19 mouse cellular contexts compared by ENCODE assay signal in the genomic region with DNA sequence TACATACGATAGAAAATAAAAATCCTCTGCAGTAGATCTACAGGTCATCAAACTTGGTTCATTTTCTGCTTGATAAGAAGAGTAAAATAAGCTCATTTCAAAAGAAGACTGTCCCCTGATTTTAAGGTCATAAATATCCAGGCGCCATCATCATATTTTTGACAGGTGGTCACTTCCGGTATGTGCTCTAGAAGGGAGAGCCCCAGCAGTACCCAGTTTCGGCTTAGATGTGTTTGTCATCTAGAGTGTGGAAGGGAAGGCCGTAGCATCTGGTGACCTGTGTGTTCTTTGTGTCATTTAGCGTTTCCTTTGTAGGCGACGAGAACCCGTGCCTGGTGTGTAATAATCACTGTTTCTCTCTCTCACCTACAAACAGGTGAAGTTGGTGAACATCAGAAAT.
A peak's percentile ranks its signal among the peaks of the same experiment; 100 is the strongest.
DNase-seq lines count a peak whose midpoint lies in the region; ATAC-seq and TF ChIP-seq lines count a peak whose summit lies in the region.
"Had no signal": no experiment of that assay in that cellular context is flagged by ENCODE, and none has a peak within 500 bp of the region (broad histone marks: within the 10 kb centered on the region; RNA-seq: fewer than 3 reads in every experiment).

No protein-coding gene starts in this region.

- peaks cover 39% of the 10 kb centered on the region for H3K4me1 ChIP-seq in heart, embryonic 15.5 days (replicated peaks)
- no peaks in the 10 kb centered on the region for H3K4me1 ChIP-seq in intestine, postnatal 0 days (replicated peaks; ENCODE audit: control insufficient read depth, insufficient read depth, low read length)
- peaks cover 12% of the 10 kb centered on the region for H3K4me1 ChIP-seq in intestine, embryonic 16.5 days (ENCODE audit: control insufficient read depth, insufficient read depth, low read length)
- H3K4me1 ChIP-seq in CH12.LX (ENCODE audit: control insufficient read depth in 1 of 2, insufficient read depth in 2 of 2): peaks cover 15 to 77% of the 10 kb centered on the region in 2 experiments
- peaks cover 6% of the 10 kb centered on the region for H3K4me1 ChIP-seq in ES-Bruce4 (ENCODE audit: control insufficient read depth, insufficient read depth, low read length)
- H3K4me1 ChIP-seq in hindbrain, embryonic 13.5 days (replicated peaks): peaks cover 9% of the 10 kb centered on the region

- TF ChIP-seq POLR2A in CH12.LX (IDR thresholded peaks at IDR 0.05; ENCODE audit: low read depth, low read length) (no peak), ES-Bruce4 (IDR thresholded peaks at IDR 0.05; ENCODE audit: insufficient read depth, low read length) (no peak)

- no peak overlapping the region for H3K9ac ChIP-seq in heart, embryonic 15.5 days
- no peak overlapping the region for H3K9ac ChIP-seq in intestine, postnatal 0 days (ENCODE audit: low read depth, low read length)
- H3K9ac ChIP-seq in intestine, embryonic 16.5 days (ENCODE audit: low read depth, low read length): no peak overlapping the region
- peak overlapping the region; percentile 17; the same call in 1 of the 2 replicates for H3K9ac ChIP-seq in CH12.LX (ENCODE audit: insufficient read depth, low read depth)
- no peak overlapping the region for H3K9ac ChIP-seq in ES-Bruce4 (ENCODE audit: low read depth, poor library complexity, severe bottlenecking)
- no peak overlapping the region for H3K9ac ChIP-seq in hindbrain, embryonic 13.5 days
- H3K9ac ChIP-seq: embryonic facial prominence, embryonic 12.5 days; forebrain, embryonic 13.5 days; forebrain, embryonic 15.5 days; forebrain, postnatal 0 days had no signal

- H3K4me2 ChIP-seq in heart, embryonic 15.5 days: no peak overlapping the region
- H3K4me2 ChIP-seq in intestine, postnatal 0 days (replicated peaks; ENCODE audit: low read depth): no peak overlapping the region
- no peak overlapping the region for H3K4me2 ChIP-seq in intestine, embryonic 16.5 days (ENCODE audit: low read depth, low read length)
- H3K4me2 ChIP-seq in CH12.LX (ENCODE audit: insufficient read depth, low read depth, poor library complexity, severe bottlenecking): peak overlapping the region; percentile 47
- no peak overlapping the region for H3K4me2 ChIP-seq in hindbrain, embryonic 13.5 days
- H3K4me2 ChIP-seq: embryonic facial prominence, embryonic 12.5 days; forebrain, embryonic 13.5 days; forebrain, embryonic 15.5 days had no signal

- in situ Hi-C loops in CH12.LX (cut with MboI; ENCODE audit: low pct_ligation_motif_present, low pct_unique_long_range_greater_than_20kb, low sequenced_read_pairs): no loop called here

- no peak for TF ChIP-seq RAD21 in CH12.LX (IDR thresholded peaks at IDR 0.05; ENCODE audit: low read depth, low read length)

- no peak overlapping the region for H3K4me3 ChIP-seq in heart, embryonic 15.5 days
- no peak overlapping the region for H3K4me3 ChIP-seq in intestine, postnatal 0 days (ENCODE audit: low read depth, low read length)
- no peak overlapping the region for H3K4me3 ChIP-seq in intestine, embryonic 16.5 days (ENCODE audit: low read length)
- H3K4me3 ChIP-seq in CH12.LX (replicated peaks in 1 of 3; ENCODE audit: low read depth in 2 of 3, low read length in 2 of 3, poor library complexity in 1 of 3) (peak overlapping the region in 2 of 3 experiments; percentile 11 to 29), ES-Bruce4 (ENCODE audit: low read depth, low read length) (no peak overlapping the region)
- H3K4me3 ChIP-seq in hindbrain, embryonic 13.5 days: no peak overlapping the region
- H3K4me3 ChIP-seq: embryonic facial prominence, embryonic 10.5 days; embryonic facial prominence, embryonic 12.5 days; forebrain, embryonic 13.5 days; forebrain, embryonic 15.5 days had no signal

- ATAC-seq in heart, embryonic 15.5 days (replicated peaks; ENCODE audit: insufficient number of reproducible peaks, insufficient read depth, low FRiP score, low read depth): no peak
- no peak for ATAC-seq in intestine, postnatal 0 days
- ATAC-seq in intestine, embryonic 16.5 days: no peak
- ATAC-seq in hindbrain, embryonic 13.5 days (ENCODE audit: low FRiP score): no peak

- no peak for TF ChIP-seq CTCF in intestine, postnatal 0 days (IDR thresholded peaks at IDR 0.05; ENCODE audit: low read depth)
- no peak for TF ChIP-seq CTCF in CH12.LX (conservative IDR thresholded peaks at IDR 0.05 in 1 of 2, IDR thresholded peaks at IDR 0.05 in 1 of 2; ENCODE audit: low read depth in 2 of 2, low read length in 2 of 2)
- TF ChIP-seq CTCF in ES-Bruce4 (IDR thresholded peaks at IDR 0.05; ENCODE audit: low read depth, low read length): no peak

- no peaks in the 10 kb centered on the region for H3K36me3 ChIP-seq in heart, embryonic 15.5 days
- H3K36me3 ChIP-seq in intestine, postnatal 0 days (ENCODE audit: control insufficient read depth, insufficient read depth): no peaks in the 10 kb centered on the region
- no peaks in the 10 kb centered on the region for H3K36me3 ChIP-seq in intestine, embryonic 16.5 days (ENCODE audit: control insufficient read depth, insufficient read depth, low read length)
- H3K36me3 ChIP-seq in CH12.LX (replicated peaks in 1 of 2; ENCODE audit: control insufficient read depth in 1 of 2, insufficient read depth in 1 of 2, low read length in 1 of 2) (peaks cover 0 to 19% of the 10 kb centered on the region in 2 experiments), ES-Bruce4 (ENCODE audit: control insufficient read depth, insufficient read depth, low read length, poor library complexity, severe bottlenecking) (peaks cover 20% of the 10 kb centered on the region)
- H3K36me3 ChIP-seq in hindbrain, embryonic 13.5 days: peaks cover 6% of the 10 kb centered on the region; the same call in 1 of the 2 replicates
- H3K36me3 ChIP-seq: embryonic facial prominence, embryonic 12.5 days; forebrain, embryonic 15.5 days had no signal

- DNase-seq in heart, adult 8-10 months (ENCODE audit: low spot score): no peak
- peak; percentile 60 for DNase-seq in CH12.LX (ENCODE audit: extremely low read depth)
- DNase-seq: adrenal gland, adult 2 months; adrenal gland, postnatal 10 days; adrenal gland, postnatal 25 days; cerebellum, adult 11 months; cerebellum, adult 18-20 months; cerebellum, adult 8-10 months; cerebellum, postnatal 25 days had no signal

- H3K27me3 ChIP-seq in heart, embryonic 15.5 days: no peaks in the 10 kb centered on the region
- no peaks in the 10 kb centered on the region for H3K27me3 ChIP-seq in intestine, postnatal 0 days (replicated peaks; ENCODE audit: control insufficient read depth, insufficient read depth, low read length)
- H3K27me3 ChIP-seq in intestine, embryonic 16.5 days (replicated peaks; ENCODE audit: control insufficient read depth, insufficient read depth, low read length): no peaks in the 10 kb centered on the region
- H3K27me3 ChIP-seq in CH12.LX (replicated peaks): no peaks in the 10 kb centered on the region
- no peaks in the 10 kb centered on the region for H3K27me3 ChIP-seq in ES-Bruce4 (ENCODE audit: control insufficient read depth, insufficient read depth, low read length, poor library complexity, severe bottlenecking)
- no peaks in the 10 kb centered on the region for H3K27me3 ChIP-seq in hindbrain, embryonic 13.5 days
- H3K27me3 ChIP-seq: embryonic facial prominence, embryonic 12.5 days; forebrain, embryonic 13.5 days; forebrain, embryonic 15.5 days had no signal

- no peaks in the 10 kb centered on the region for H3K79me2 ChIP-seq in CH12.LX (replicated peaks; ENCODE audit: control insufficient read depth, extremely low read depth, insufficient read depth, poor library complexity, severe bottlenecking)

- H3K27ac ChIP-seq in heart, embryonic 15.5 days: peak overlapping the region; percentile 44; the same call in 1 of the 2 replicates
- peak overlapping the region; percentile 46 for H3K27ac ChIP-seq in intestine, postnatal 0 days (ENCODE audit: low read depth, low read length)
- no peak overlapping the region for H3K27ac ChIP-seq in intestine, embryonic 16.5 days (ENCODE audit: low read length)
- H3K27ac ChIP-seq in CH12.LX (ENCODE audit: insufficient read depth, low read depth): no peak overlapping the region
- 0 out of 2 replicates have a peak overlapping the region, but pooled peaks have one; percentile 51 for H3K27ac ChIP-seq in ES-Bruce4 (ENCODE audit: insufficient read depth, low read length)
- H3K27ac ChIP-seq in hindbrain, embryonic 13.5 days: no peak overlapping the region
- H3K27ac ChIP-seq: embryonic facial prominence, embryonic 10.5 days; embryonic facial prominence, embryonic 12.5 days; forebrain, embryonic 13.5 days; forebrain, embryonic 15.5 days had no signal

- H3K9me3 ChIP-seq in heart, embryonic 15.5 days (replicated peaks): no peaks in the 10 kb centered on the region
- H3K9me3 ChIP-seq in intestine, postnatal 0 days (ENCODE audit: control insufficient read depth): no peaks in the 10 kb centered on the region
- H3K9me3 ChIP-seq in intestine, embryonic 16.5 days (ENCODE audit: control insufficient read depth, low read length): no peaks in the 10 kb centered on the region
- H3K9me3 ChIP-seq in CH12.LX (replicated peaks; ENCODE audit: low read length) (no peaks in the 10 kb centered on the region), ES-Bruce4 (replicated peaks; ENCODE audit: control insufficient read depth, insufficient read depth, low read length, poor library complexity, severe bottlenecking) (no peaks in the 10 kb centered on the region)
- no peaks in the 10 kb centered on the region for H3K9me3 ChIP-seq in hindbrain, embryonic 13.5 days
- H3K9me3 ChIP-seq: embryonic facial prominence, embryonic 10.5 days; embryonic facial prominence, embryonic 12.5 days; forebrain, embryonic 13.5 days; forebrain, embryonic 15.5 days had no signal

- TF ChIP-seq EP300 in CH12.LX (IDR thresholded peaks at IDR 0.05; ENCODE audit: low read length) (no peak), ES-Bruce4 (IDR thresholded peaks at IDR 0.05; ENCODE audit: insufficient read depth, low read depth, low read length) (no peak)

- dilution Hi-C loops in CH12.LX (cut with MboI; ENCODE audit: extremely low pct_ligation_motif_present, extremely low pct_unique_long_range_greater_than_20kb, low sequenced_read_pairs): no loop called here

- 79% methylated on average over 9 of the region's 9 CpGs for WGBS in heart, embryonic 15.5 days
- WGBS in intestine, postnatal 0 days: 79% methylated on average over 9 of the region's 9 CpGs
- WGBS in intestine, embryonic 16.5 days: 85% methylated on average over 9 of the region's 9 CpGs
- 91% methylated on average over 9 of the region's 9 CpGs for WGBS in hindbrain, embryonic 13.5 days

TF ChIP-seq in CH12.LX, 34 proteins besides CTCF, POLR2A, EP300 and RAD21 (continues in another document):
- TF ChIP-seq CHD1 (IDR thresholded peaks at IDR 0.05; ENCODE audit: low read depth, low read length) (no peak), GABPA (IDR thresholded peaks at IDR 0.05; ENCODE audit: insufficient replicate concordance, low read depth, low read length) (no peak), ELF1 (IDR thresholded peaks at IDR 0.05; ENCODE audit: low read depth, low read length) (peak; percentile 77), SIN3A (IDR thresholded peaks at IDR 0.05; ENCODE audit: low read length) (0 out of 2 replicates have a peak, but pooled peaks have one; percentile 42), MYC (IDR thresholded peaks at IDR 0.05; ENCODE audit: low read depth, low read length) (0 out of 2 replicates have a peak, but pooled peaks have one; percentile 30), TCF12 (IDR thresholded peaks at IDR 0.05; ENCODE audit: low read depth, low read length) (no peak), RCOR1 (conservative IDR thresholded peaks at IDR 0.05; ENCODE audit: low read depth, low read length) (no peak)

Comparison
In these comparisons a context has a peak if more than half of its experiments do, and no peak if none do; other contexts are left out.
1. H3K27ac ChIP-seq: peak in heart, embryonic 15.5 days (single experiment), intestine, postnatal 0 days (single experiment) and ES-Bruce4 (single experiment); none in intestine, embryonic 16.5 days (single experiment), CH12.LX (single experiment) and hindbrain, embryonic 13.5 days (single experiment).
2. H3K4me3 ChIP-seq: peak in CH12.LX (2 of 3); none in heart, embryonic 15.5 days (single experiment), intestine, postnatal 0 days (single experiment), intestine, embryonic 16.5 days (single experiment), ES-Bruce4 (single experiment) and hindbrain, embryonic 13.5 days (single experiment).